Mouse (Mus musculus): ENCODE results near the gene Preb.

Gene Preb

DNA sequence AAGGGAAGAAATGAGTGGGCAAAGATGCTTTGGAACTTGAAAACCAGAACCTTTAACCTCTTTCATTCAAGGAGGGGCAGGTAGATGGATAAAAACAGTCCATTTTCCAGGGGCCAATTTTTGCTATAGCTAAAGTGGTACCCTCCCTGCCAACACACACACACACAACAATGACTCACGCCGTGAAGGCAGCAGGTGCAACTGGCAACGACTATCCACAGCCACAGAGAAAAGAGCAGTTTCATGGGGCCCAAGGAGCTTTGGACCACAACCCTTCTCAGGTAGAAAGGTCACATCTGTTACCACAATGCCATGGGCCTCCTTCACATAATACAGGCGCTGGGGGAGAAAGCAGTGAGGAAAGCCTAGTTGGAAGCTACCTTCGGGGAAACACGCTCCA is 4.4 kb downstream of the Preb start:
- peak; percentile 44 for DNase-seq (ENCODE audit: low read depth, low spot score)

DNA sequence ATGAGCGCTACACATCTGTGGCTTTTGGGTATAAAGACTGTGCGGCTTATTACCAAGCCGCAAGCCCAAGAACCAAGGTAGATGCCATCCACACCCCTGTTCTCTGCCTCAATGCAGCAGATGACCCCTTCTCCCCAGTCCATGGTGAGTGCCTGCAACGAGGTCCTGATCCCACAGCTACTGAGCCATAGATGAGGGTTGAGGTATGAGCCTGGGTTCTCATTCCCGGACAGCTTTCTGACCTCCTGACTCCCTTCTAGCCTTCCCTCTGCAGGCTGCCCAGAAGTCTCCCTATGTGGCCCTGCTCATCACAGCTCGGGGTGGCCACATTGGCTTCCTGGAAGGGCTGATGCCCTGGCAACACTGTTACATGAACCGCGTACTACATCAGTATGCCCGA is 5.6 kb downstream of the Preb start:
- DNase-seq (ENCODE audit: low read depth, low spot score) = no peak

DNA sequence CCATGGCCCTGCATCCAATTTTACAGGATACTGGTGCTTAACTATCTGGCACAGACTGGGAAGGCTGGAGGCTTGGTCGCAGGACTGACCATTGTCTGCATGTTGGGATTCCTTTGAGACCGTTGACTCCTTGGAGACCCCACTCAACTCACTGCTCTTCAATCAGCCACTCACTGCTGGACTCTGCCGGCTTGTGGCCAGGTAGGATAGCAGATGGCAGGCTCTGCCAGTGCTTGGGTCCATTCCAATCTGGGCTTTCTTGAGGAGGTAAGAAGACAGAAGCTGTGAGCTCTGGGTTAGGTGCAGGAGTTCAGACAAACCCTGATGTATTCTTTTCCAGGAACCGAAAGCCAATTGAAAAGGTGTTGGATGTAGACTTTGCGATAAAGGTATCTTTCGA is 6.1 kb downstream of the Preb start:
- DNase-seq (ENCODE audit: low read depth, low spot score) = peak; percentile 66

DNA sequence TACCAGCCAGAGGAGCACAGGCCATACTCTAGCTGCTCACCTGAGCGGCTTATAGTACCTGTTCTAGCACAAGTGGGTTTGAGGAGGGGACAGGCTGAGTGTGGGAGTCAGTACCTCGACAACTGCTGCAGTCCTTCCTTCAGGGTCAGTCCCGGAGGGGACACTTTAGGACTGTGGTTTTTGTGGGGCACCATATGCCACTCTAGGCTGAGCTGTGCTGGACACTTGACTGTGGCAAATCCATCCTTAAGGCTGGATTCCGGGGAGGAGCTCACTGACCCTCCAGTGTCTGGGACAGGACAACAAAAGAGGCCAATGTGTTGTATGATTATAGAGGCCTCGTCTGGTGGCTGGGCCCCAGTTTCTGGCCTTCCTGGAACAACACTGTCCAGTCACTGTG is 7.6 kb downstream of the Preb start:
- DNase-seq (ENCODE audit: low read depth, low spot score) = no peak

DNA sequence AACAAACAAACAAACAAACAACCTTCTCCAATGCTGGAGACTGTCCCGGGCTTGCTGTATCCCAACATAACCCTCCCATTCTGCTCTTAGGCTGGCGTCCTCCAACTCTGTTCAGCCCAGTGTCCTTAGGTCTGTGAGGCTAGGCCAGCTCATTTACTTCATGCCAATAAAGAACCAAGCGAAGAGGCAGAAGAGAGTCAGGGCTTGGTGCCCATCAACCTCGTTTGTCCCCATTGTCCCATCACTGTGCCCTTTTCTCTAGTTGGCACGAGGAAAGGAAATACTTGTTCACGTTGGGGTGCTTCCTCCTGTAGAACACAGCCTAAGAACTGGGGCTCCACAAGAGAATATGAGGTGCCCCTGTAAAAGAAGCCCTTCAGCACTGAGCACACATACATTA is 8.5 kb downstream of the Preb start:
- no peak for DNase-seq (ENCODE audit: low read depth, low spot score)

DNA sequence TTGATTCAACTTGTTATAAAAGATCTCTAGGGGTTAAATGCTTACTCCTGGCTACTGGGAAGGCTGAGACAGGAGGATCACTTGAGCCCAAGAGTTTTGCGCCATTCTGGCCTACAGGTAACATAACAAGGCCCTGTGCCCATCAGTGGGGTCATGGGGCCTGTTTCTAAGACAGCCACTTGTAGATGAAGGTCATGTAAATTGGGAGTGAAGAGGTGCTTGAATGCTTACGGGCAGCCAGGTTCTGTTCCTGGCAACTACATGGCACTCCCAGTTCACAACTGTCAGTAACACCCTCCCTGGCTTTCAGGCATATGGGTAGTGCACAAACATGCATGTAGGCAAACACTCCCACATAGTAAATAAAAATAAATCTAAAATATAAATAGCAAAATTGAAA is 9.2 kb downstream of the Preb start:
- no peak for DNase-seq (ENCODE audit: low read depth, low spot score)

DNA sequence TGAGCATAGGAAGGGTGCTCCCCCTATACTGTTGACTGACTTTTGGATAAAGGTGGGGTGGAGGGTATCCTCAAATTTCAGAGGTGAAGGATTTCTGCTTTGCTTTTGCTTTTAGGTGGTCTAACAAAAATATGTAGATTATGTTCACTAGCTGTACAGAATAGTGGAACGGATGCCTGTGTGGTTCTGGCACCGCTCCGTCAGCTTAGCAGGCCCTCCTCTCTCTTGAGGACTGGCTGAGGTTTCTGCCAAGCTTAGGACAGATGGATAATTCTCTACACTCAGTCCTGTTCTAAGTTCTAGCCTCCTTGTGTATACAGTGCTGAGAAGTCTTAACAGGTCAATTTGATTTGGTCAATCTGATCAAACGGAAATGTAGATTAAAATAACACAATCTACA is 9.7 kb downstream of the Preb start:
- peak; percentile 64 for DNase-seq (ENCODE audit: low read depth, low spot score)

DNA sequence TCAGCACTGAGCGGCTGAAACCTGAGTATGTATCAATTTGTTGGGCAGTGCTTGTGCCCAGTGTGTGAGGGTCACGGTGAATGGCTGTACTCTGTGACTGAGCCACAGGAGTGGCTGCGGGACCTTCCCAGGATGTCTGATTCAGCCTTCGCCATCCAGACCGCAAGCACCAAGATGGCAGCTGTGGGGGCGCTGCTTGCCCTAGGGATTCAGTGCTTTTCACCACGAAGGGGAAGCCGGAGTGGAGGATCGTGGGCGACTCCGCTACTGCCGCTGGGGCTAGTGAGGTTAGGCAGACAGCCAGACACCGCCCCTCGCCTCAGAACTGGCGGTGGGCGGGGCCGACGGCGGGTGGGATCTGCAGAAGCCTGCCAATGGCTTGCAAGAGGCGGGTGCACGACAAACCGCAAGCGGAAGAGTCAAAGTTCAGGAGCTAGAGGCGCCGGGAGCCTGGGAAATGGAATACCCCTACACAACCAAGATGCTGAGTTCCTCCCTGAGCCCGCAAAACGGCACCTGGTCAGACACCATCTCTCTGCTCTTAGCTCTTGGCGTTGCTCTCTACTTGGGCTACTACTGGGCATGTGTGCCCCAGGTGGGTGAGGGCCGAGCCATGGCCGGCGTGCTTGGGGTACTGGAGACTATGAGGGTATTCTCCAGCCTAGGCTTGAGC is 10.4 kb downstream of the Preb start:
- peak; percentile 94 for DNase-seq (ENCODE audit: low read depth, low spot score)

DNA sequence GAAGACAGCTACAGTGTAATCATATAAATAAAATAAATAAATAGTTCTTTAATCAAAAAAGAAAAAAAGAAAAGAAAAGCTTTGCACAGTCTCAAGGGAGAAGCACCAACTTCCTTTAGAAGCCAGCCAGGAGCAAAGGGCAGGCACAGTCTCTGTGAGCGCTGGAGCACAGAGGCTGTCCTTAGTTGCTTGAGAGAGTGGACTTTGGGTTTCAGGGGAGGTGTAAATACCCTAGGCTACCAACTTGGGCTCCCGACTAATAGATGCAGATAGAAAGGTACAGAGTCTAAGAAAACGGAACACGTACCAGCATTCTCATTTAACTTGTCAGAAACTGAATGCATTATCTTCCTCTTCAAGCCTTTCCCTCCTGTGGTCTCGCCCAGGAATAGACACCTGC is 11.5 kb downstream of the Preb start:
- no peak for DNase-seq (ENCODE audit: low read depth, low spot score)

DNA sequence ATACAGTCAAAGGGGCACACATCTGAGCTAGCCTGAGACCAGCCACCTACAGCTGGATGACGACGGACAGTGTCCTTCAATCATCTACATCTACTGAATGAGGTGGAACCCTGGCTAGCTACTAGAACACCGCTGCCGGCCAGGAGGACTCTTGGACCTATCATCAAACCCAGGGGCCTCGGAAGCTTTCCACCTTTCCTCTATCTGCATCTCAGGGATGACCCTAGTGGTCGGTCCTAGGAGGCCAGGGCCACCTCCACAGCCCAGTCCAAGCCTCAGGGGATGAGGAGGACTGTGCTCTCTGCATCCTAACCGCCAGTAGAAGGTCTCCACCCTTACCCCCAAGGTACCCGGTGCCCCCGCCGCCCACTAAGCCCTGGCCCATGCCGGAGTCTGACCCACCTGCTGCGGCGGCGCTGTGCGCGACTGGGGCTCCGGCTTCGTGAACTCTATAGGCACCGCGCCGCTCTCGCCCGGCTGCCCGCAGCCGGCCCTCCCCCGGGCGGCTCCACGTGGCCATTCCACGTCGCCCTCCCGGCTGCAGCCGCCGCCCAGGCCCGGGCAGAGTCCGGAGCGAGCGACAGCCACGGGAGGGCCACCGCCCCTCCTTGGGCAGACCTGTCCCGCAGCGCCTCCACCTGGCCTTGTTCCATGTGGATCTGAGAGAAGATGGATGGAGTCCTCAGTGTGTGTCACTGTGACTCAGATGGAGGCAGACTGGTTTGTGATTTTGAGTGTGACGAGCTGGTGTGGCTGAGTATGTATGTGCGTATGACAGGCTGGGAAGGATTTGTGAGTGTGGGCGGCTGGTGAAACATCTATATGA is 15.0 kb downstream of the Preb start, which contains the start of gene Cgref1:
Gene Cgref1 (minus strand): TSS at position 636 of the 826 bp plus-strand sequence.
- DNase-seq (ENCODE audit: low read depth, low spot score) = peak; percentile 91

DNA sequence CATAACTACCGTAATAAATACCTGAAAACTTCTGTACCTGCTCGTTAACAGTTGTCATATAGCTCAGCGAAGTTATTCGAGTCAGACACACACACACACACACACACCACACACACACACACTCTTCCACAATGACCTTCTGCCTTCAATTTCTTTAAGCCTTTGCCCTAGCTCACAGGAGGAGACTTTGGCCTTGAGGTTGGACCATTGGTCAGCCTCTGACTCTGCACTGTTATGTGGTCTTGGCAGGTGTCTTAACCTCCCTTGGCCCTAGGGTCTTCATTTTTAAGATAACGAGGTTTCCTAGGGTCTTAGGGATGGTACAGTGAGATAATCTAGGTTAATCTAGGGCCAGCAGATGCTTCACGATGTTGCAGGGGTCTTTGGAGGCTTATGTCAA is 15.8 kb downstream of the Preb start:
- no peak for DNase-seq (ENCODE audit: low read depth, low spot score)

DNA sequence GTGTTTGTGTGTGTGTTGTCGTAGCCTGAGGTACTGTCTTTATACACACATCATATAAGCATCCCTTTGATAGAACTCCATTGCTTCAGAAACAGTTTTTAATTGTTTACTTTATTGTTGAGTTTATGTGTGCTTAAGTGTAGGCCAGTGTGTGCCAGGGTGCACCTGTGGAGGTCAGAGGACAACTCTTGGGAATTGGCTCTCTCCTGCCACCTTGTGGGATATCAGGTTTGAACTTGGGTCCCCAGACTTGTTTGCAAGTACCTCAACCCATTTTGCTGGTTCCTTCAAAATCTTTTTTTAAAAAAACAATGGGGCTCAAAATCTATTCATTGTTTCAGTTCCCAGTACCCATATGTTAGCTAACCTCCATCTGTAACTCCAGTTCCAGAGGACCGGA is 17.2 kb downstream of the Preb start:
- DNase-seq (ENCODE audit: low read depth, low spot score) = peak; percentile 52

DNA sequence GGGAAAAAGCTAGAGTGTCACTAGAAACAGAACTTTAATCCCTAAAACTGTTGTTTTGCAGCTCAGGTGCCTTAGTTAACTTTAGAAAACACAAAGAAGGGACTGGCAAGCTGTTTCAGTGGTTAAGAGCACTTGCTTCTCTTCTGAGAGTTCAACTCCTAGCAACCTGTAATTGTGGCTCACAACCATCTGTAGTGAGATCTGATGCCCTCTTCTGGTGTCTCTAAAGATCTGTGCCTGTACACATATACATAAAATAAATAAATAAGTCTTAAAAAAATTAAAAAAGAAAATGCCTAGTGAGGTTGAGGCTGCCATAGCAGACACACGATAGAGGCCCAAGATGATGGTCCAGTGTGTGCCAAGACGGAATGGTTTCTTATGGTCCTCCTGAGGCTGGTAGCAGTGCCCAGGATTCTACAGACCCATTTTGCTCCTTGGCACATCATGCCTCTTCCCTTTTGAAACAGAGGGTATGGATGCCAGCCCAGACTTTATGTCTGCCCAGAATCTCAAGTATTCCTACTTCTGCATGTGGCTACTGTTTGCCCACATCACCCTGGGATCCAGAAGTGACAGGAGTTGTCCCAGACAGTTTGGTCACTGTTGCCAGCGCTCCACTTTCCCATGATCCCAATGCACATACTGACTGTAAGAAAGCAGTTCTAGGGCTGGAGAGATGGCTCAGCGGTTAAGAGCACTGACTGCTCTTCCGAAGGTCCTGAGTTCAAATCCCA is 25.3 kb downstream of the Preb start:
- peak; percentile 40 for DNase-seq (ENCODE audit: low read depth, low spot score)

DNA sequence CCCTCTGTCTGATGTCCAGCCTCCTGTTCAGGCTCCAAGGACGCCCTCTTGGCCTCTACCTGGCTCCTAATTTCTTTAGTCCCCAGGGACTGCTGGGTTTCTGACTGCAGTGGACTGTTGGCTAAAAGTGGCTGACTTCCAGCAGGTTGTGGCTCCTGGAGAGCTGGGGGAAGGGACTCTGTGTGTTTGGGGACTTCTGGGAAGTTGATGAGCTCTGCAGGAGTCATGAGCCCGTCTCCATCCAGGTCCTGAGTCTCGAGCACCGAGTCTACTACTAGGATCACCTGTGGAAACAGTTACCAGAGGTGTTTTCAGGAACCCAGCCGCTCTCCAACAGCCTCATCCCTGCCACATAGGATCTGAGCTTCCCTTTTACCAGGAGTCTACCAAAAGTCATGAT is 26.5 kb downstream of the Preb start:
- DNase-seq (ENCODE audit: low read depth, low spot score) = no peak

DNA sequence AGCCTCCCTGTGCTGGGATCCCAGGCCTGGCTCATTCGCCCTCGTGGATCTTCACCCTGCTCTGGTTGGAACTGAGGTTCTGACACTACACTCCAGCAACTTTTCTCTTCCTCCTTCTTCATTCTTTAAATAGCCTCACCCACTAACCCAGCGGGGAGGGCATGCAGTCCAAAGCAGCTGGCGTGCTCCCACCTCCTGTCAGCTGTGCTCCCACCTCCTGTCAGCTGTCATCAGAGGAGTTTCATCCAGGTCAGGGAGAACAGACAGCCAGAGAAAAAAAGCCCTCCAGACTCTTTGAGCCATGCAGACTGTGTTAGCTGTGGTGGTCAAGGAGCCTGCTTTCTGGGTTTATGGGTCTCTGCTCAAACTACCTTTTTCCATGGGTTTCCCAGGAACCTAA is 28.8 kb downstream of the Preb start:
- DNase-seq (ENCODE audit: low read depth, low spot score) = peak; percentile 59

DNA sequence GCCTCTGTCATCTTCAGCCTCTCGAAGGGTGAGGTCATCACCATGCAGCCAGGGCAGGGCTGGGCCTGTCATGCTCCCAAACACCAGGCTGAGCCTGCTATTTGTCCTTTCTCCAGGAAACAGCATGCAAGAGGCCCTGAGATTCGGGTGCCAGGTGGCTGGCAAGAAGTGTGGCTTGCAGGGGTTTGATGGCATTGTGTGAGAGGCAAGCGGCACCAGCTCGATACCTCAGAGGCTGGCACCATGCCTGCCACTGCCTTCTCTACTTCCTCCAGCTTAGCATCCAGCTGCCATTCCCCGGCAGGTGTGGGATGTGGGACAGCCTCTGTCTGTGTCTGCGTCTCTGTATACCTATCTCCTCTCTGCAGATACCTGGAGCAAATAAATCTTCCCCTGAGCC is 29.3 kb downstream of the Preb start:
- DNase-seq (ENCODE audit: low read depth, low spot score) = no peak

DNA sequence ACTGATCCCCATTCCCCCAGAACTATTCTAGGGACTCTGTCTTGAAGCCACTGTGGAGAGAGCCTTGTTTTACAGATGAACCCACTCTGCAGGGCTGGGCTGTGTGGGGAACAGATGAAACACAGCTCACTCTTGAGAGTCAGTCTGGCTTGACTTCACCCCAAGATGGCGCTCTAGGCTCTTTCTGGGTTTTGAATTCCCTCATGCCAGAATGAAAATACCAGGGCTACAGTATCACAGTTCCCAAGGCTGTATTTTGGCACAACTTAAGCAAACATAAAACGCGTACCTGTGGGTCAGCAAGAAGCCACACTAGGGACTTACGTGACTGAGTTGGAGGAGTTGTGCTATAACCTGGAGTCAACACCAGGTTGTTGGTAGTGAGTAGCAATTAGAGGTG is 30.0 kb downstream of the Preb start:
- peak; percentile 89 for DNase-seq (ENCODE audit: low read depth, low spot score)

DNA sequence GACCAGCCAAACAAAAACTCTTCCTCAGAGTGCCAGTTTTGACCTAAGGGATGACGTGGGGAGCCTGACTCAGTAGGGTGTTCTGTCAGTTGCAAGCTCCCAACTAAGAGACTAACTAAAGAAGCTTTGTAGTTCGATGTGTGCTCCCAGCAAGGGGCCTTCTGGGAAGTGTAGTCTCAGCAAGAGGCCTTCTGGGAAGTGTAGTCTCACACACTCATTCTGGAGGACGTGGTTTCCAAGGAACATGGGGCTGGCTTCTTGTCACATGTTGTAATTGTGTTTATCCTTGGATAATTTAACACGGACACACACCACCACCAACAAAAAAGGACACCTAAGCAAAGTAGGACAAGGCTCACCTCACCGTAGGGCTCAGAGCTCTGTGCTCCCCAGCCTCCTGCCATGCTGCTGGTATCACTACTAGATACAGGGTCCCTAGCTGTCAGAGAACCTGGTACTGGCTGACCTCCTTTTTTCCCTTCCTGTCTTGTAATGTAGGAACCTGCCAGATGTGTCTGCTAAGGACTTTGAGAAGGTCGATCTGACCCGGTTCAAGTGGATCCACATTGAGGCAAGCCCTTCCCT is 32.1 kb downstream of the Preb start:
- peak; percentile 85 for DNase-seq (ENCODE audit: low read depth, low spot score)

DNA sequence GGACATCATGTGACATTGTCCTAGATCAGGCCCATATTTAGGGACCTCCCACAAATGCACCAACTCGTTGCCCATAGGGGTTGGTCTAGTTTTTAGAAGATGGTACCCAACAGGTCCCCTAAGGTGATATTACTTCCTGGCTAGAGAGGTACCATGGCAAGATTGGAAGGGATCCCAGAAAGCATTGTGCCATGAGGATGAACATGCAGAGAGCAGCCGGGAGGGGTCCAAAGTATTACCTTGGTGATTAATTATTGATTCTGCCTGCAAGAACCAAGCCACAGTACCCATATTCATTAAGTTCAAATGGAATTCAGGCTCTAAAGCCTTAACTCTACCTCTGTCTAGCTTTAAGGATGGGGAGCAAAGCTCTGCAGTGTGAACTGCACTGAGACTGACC is 34.1 kb downstream of the Preb start:
- no peak for DNase-seq (ENCODE audit: low read depth, low spot score)

DNA sequence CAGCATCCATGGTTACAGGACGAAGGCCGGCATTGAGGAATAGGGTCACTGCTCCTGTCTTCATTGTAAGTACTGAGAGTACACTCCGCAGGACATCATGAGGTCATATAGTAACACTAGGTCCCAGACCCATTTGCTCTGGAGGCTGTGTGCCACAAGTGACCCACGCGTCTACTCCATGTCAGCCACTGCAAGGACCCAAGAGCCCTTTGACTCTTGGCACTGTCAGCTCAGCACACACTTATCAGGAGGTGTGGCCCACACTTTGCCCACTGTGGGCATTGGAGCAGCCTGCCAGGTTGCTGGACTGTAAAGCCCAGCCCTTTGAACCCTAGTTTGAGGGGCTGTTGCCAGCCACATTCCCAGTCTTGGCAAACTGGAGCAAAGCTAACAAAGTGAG is 34.9 kb downstream of the Preb start:
- no peak for DNase-seq (ENCODE audit: low read depth, low spot score)

DNA sequence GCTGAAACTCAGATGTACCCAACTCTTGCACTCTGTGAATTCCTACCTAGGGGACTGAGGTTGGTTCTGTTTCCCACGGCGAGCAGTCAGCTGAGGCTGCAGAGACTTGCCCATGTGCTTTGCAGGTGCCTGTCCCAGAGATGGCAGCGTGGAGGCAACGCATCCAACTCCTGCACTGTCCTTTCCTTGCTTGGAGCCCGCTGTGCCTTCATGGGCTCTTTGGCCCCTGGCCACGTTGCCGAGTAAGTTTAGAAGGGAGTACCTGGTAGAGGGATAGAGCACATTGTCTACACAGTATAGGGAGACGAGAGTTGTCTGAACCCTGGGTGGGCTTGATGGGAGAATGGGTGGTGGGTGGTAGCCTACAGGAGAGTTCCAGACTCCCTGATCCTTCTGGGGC is 35.5 kb downstream of the Preb start:
- DNase-seq (ENCODE audit: low read depth, low spot score) = no peak

DNA sequence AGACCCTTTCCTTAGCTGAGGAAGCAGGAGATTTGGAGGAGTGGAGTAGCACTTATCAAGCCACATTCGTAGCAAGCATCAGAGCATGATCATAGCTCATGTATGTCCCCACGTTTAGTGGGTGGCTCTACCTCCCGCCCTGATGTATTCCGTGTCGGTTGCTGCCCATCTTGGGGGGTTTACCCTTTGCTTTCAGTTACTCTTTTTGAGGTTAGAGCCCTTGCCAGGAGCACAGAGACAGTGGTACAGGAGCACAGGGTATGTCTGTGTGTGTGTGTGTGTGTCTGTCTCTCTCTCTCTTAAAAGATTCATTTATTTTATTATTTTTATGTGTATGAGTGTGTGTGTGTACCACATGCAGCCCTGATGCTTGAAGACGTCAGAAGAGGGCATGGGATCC is 37.0 kb downstream of the Preb start:
- no peak for DNase-seq (ENCODE audit: low read depth, low spot score)

All from brain, adult 2 months (tissue).